Comparison of ENCODE assay signal across 24 mouse cellular contexts in the genomic region with DNA sequence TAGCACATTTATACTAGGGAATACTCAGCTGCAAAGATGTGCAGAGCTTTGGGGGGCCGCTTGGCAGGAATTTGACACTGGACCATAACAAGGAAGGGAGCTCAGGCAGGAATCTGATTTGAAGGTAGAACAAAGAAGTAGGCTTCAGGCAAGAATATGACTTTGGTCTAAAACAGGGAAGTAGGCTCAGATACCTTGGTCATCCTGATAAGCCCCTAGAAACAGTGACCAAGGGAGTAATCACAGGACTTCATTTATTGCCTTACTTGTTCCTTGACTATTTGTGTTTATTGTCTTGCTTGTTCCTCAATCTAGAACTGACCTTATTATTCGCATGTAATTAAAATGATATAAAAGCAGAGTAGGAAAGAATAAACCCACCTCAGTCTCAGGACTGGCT. TPM values are rescaled to one million over a fixed set of nuclear protein-coding genes. Genes with fewer than 3 reads are reported as not detected.
A peak's percentile ranks its signal among the peaks of the same experiment; 100 is the strongest.
DNase-seq lines count a peak whose midpoint lies in the region; ATAC-seq and TF ChIP-seq lines count a peak whose summit lies in the region.
"Had no signal": no experiment of that assay in that cellular context is flagged by ENCODE, and none has a peak within 500 bp of the region (broad histone marks: within the 10 kb centered on the region; RNA-seq: fewer than 3 reads in every experiment).

No protein-coding gene starts in this region.

- no peaks in the 10 kb centered on the region for H3K36me3 ChIP-seq in intestine, embryonic 14.5 days (ENCODE audit: control insufficient read depth, insufficient read depth, low read length)
- no peaks in the 10 kb centered on the region for H3K36me3 ChIP-seq in intestine, postnatal 0 days (ENCODE audit: control insufficient read depth, insufficient read depth)
- H3K36me3 ChIP-seq in MEL (ENCODE audit: control insufficient read depth in 1 of 2, insufficient read depth in 2 of 2, low read length in 2 of 2), result peaks cover 0 to 40% of the 10 kb centered on the region in 2 experiments; a peak in 2 of 4 replicates
- H3K36me3 ChIP-seq: embryonic facial prominence, embryonic 13.5 days; embryonic facial prominence, embryonic 15.5 days; forebrain, embryonic 10.5 days; forebrain, embryonic 12.5 days had no signal

- no peak overlapping the region for H3K27ac ChIP-seq in intestine, embryonic 14.5 days (ENCODE audit: low read depth)
- H3K27ac ChIP-seq in intestine, postnatal 0 days (ENCODE audit: low read depth, low read length), result no peak overlapping the region
- H3K27ac ChIP-seq in MEL (ENCODE audit: control insufficient read depth, low read depth, low read length), result no peak overlapping the region
- H3K27ac ChIP-seq: embryonic facial prominence, embryonic 15.5 days; forebrain, embryonic 10.5 days; forebrain, embryonic 12.5 days had no signal

- H3K9ac ChIP-seq in intestine, embryonic 14.5 days (ENCODE audit: low read length), result no peak overlapping the region
- H3K9ac ChIP-seq in intestine, postnatal 0 days (ENCODE audit: low read depth, low read length), result no peak overlapping the region
- no peak overlapping the region for H3K9ac ChIP-seq in MEL (ENCODE audit: control insufficient read depth, low read depth, low read length, poor library complexity, severe bottlenecking)
- H3K9ac ChIP-seq: embryonic facial prominence, embryonic 13.5 days; embryonic facial prominence, embryonic 15.5 days; forebrain, embryonic 12.5 days had no signal

- TF ChIP-seq POLR2A in MEL (IDR thresholded peaks at IDR 0.05; ENCODE audit: control insufficient read depth in 1 of 2, insufficient read depth in 1 of 2, low read depth in 1 of 2, low read length in 2 of 2, poor library complexity in 1 of 2), result no peak

- ATAC-seq in intestine, embryonic 14.5 days (replicated peaks; ENCODE audit: low FRiP score, low TSS enrichment, low read depth), result no peak
- no peak for ATAC-seq in intestine, postnatal 0 days
- ATAC-seq in megakaryocyte-erythroid progenitor cell, adult 5-6 weeks (replicated peaks; ENCODE audit: low FRiP score, low TSS enrichment, poor library complexity, severe bottlenecking), result no peak
- ATAC-seq: forebrain, embryonic 14.5 days; forebrain, embryonic 16.5 days had no signal

- TF ChIP-seq CTCF in intestine, postnatal 0 days (IDR thresholded peaks at IDR 0.05; ENCODE audit: low read depth), result no peak
- TF ChIP-seq CTCF in MEL (IDR thresholded peaks at IDR 0.05 in 2 of 3, conservative IDR thresholded peaks at IDR 0.05 in 1 of 3; ENCODE audit: control insufficient read depth in 1 of 3, insufficient read depth in 1 of 3, low read depth in 2 of 3, low read length in 3 of 3, poor library complexity in 1 of 3, severe bottlenecking in 1 of 3), result no peak

- TF ChIP-seq EP300 in MEL (IDR thresholded peaks at IDR 0.05; ENCODE audit: low read depth in 1 of 2, low read length in 2 of 2), result no peak

- TF ChIP-seq RAD21 in MEL (IDR thresholded peaks at IDR 0.05; ENCODE audit: low read depth, low read length), result no peak

- H3K9me3 ChIP-seq in intestine, embryonic 14.5 days (ENCODE audit: control insufficient read depth, low read length), result no peaks in the 10 kb centered on the region
- no peaks in the 10 kb centered on the region for H3K9me3 ChIP-seq in intestine, postnatal 0 days (ENCODE audit: control insufficient read depth)
- H3K9me3 ChIP-seq in MEL (replicated peaks; ENCODE audit: insufficient read depth, low read length), result no peaks in the 10 kb centered on the region
- H3K9me3 ChIP-seq: embryonic facial prominence, embryonic 13.5 days; embryonic facial prominence, embryonic 15.5 days; forebrain, embryonic 10.5 days; forebrain, embryonic 12.5 days had no signal

- intact Hi-C loops in heart, postnatal 25 days (cut with DNase I), result loop anchor here (10.0 kb wide), 2 partner anchors 439 to 539 kb away; partner anchors contain the start of genes 4430402I18Rik and Plpp6

- DNase-seq in heart, adult 11 months, result peak; percentile 1
- DNase-seq in heart, postnatal 25 days (ENCODE audit: low spot score), result no peak
- peak; percentile 12 for DNase-seq in intestine, embryonic 14.5 days (ENCODE audit: low spot score)
- peak; percentile 81 for DNase-seq in MEL (ENCODE audit: low read depth, low spot score)
- peak; percentile 75 for DNase-seq in MEL-GATA-1-ER (ENCODE audit: extremely low read depth, low read depth)
- DNase-seq in cerebellum, postnatal 10 days, result no peak
- DNase-seq: adrenal gland, adult 2 months; adrenal gland, postnatal 10 days; adrenal gland, postnatal 25 days; cerebellum, adult 11-12 months; cerebellum, adult 2 months; cerebellum, adult 9-10 months; cerebellum, postnatal 14 days; cerebellum, postnatal 36 days; embryo, embryonic 11 days had no signal

- no peak overlapping the region for H3K4me2 ChIP-seq in intestine, embryonic 14.5 days (ENCODE audit: low read length)
- H3K4me2 ChIP-seq in intestine, postnatal 0 days (replicated peaks; ENCODE audit: low read depth), result no peak overlapping the region
- H3K4me2 ChIP-seq: embryonic facial prominence, embryonic 13.5 days; embryonic facial prominence, embryonic 15.5 days; forebrain, embryonic 12.5 days had no signal

- H3K4me3 ChIP-seq in intestine, embryonic 14.5 days (ENCODE audit: low read depth, low read length), result no peak overlapping the region
- no peak overlapping the region for H3K4me3 ChIP-seq in intestine, postnatal 0 days (ENCODE audit: low read depth, low read length)
- no peak overlapping the region for H3K4me3 ChIP-seq in MEL (ENCODE audit: control insufficient read depth in 1 of 2, insufficient read depth in 1 of 2, low read depth in 2 of 2, low read length in 2 of 2)
- H3K4me3 ChIP-seq: embryonic facial prominence, embryonic 13.5 days; embryonic facial prominence, embryonic 15.5 days; erythroblast, embryonic 14.5 days; forebrain, embryonic 10.5 days; forebrain, embryonic 12.5 days had no signal

- H3K27me3 ChIP-seq in intestine, embryonic 14.5 days (replicated peaks; ENCODE audit: control insufficient read depth, insufficient read depth, low read length), result no peaks in the 10 kb centered on the region
- no peaks in the 10 kb centered on the region for H3K27me3 ChIP-seq in intestine, postnatal 0 days (replicated peaks; ENCODE audit: control insufficient read depth, insufficient read depth, low read length)
- no peaks in the 10 kb centered on the region for H3K27me3 ChIP-seq in MEL (ENCODE audit: control insufficient read depth in 1 of 2, insufficient read depth in 2 of 2, low read length in 2 of 2)
- H3K27me3 ChIP-seq: embryonic facial prominence, embryonic 13.5 days; embryonic facial prominence, embryonic 15.5 days; forebrain, embryonic 12.5 days had no signal

- WGBS in intestine, embryonic 14.5 days, result 87% methylated on average over 2 of the region's 2 CpGs
- 89% methylated on average over 2 of the region's 2 CpGs for WGBS in intestine, postnatal 0 days

- H3K79me2 ChIP-seq in MEL (ENCODE audit: control insufficient read depth, insufficient read depth, low read length, poor library complexity), result no peaks in the 10 kb centered on the region

- H3K4me1 ChIP-seq in intestine, embryonic 14.5 days (replicated peaks; ENCODE audit: control insufficient read depth, insufficient read depth, low read length), result no peaks in the 10 kb centered on the region
- no peaks in the 10 kb centered on the region for H3K4me1 ChIP-seq in intestine, postnatal 0 days (replicated peaks; ENCODE audit: control insufficient read depth, insufficient read depth, low read length)
- peaks cover 13 to 39% of the 10 kb centered on the region in 2 experiments for H3K4me1 ChIP-seq in MEL (ENCODE audit: control insufficient read depth in 1 of 2, insufficient read depth in 2 of 2, low read length in 2 of 2)

TF ChIP-seq in MEL, 35 proteins besides CTCF, POLR2A, EP300 and RAD21:
- 0 out of 2 replicates have a peak, but pooled peaks have one; percentile 19 for TF ChIP-seq TAL1 (IDR thresholded peaks at IDR 0.05; ENCODE audit: low read length)
- peak; percentile 84 for TF ChIP-seq GATA1 (IDR thresholded peaks at IDR 0.05; ENCODE audit: low read depth, low read length)
- no peak for TF ChIP-seq MAZ (IDR thresholded peaks at IDR 0.05; ENCODE audit: low read depth, low read length)
- no peak for TF ChIP-seq ELF1 (IDR thresholded peaks at IDR 0.05; ENCODE audit: low read depth, low read length)

RNA-seq across cellular contexts. Expression of gene Ric1, which starts 18.0 kb away (rescaled TPM):
- 10 to 100 TPM; 20.0 to 23.8 TPM for total RNA-seq in heart, postnatal 25 days (2021)
- 15.8 TPM in 2 replicates for polyA plus RNA-seq in intestine, embryonic 14.5 days (2014; fragmentation: Nextera tagmentation; extraction: Ambion mirVana)
- 10.2 and 12.0 TPM in 2 replicates for polyA plus RNA-seq in intestine, postnatal 0 days (2015; fragmentation: Nextera tagmentation; extraction: Ambion mirVana)
- total RNA-seq in MEL (2012; rRNA removed), result 41.0 and 43.8 TPM in 2 replicates
- polyA plus RNA-seq in MEL (2012; ENCODE audit: insufficient read depth in 1 of 2, insufficient read length in 2 of 2, low read depth in 1 of 2, low replicate concordance in 2 of 2, missing spikeins in 1 of 2), result 10 to 100 TPM; 54.2 to 77.2 TPM
- total RNA-seq in megakaryocyte-erythroid progenitor cell, adult 5-6 weeks (2014; fragmentation: Nextera tagmentation), result 14.8 and 17.0 TPM in 2 replicates
- total RNA-seq in megakaryocyte-erythroid progenitor cell, adult 5-6 weeks (2017), result 11.1 and 13.0 TPM in 2 replicates

Comparison
In these comparisons a context has a peak if more than half of its experiments do, and no peak if none do; other contexts are left out.
1. DNase-seq: peak in heart, adult 11 months (single experiment), intestine, embryonic 14.5 days (single experiment), MEL (single experiment) and MEL-GATA-1-ER (single experiment); none in heart, postnatal 25 days (single experiment) and cerebellum, postnatal 10 days (0 of 2).